Mouse (Mus musculus) adrenal gland, postnatal 4 days (tissue): ENCODE measurements around the gene Irx3. TPM values are rescaled to one million over a fixed set of nuclear protein-coding genes. Genes with fewer than 3 reads are reported as not detected.

Experiments used
- DNase-seq, 2 experiments: peaks; one replicate each; pipeline ENCODE4 v3.0.0; 2021 to 2022; ENCODE audit warnings: low spot score in 2 of 2, mixed read lengths in 2 of 2
- total RNA-seq, 2 experiments: library from RNA; stranded (reverse); gene quantifications; 2 replicates each; pipeline ENCODE4 v1.2.3; 2021

Gene Irx3
- total RNA-seq, 2 experiments from 2014 or later, result 14.4 to 15.1 TPM

DNA sequence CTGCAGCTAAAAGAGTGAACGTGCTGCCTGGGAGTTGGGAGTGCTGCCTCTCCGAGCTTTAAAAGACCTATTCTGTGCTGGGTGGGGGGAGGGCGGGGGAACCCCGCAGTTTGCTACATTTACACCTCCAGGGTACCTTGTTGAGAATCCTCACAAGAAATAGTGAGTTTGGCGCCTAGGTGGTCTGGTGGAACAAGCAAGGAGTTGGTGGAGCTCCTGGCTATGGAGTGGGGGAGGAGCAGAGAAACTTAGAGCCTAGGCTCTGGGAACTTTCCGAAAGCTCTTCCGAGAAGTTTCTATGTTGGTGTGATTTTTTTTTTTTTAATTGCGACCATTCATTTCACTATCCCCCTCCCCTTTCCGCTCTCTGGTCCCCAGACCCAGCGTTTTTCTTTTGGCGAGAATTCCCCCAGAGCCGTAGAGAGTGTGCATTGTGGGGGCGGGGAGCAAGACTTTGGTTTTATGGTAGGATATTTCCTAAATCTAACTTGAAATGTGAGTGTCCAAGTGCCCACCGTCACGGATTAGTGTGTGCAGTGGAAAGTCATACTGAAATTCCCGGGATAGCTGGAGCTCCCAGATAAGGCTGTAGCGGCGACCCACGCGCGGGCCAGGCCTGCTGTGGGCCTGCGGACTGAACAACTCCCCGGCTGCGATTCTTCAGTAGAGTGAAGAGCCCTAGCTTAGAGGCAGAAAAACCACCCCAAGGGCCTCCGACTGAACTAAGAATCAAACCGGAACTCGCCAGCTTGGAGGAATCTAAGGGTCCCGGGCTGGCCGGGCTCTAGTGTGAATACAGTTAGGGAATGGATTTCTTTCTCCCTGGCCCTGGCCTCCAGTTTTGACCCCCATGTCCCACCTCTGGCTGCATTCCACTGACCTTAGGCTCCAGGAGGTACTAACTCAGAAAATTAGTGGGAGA, 795 bp upstream of the Irx3 start:
- no peak for DNase-seq

DNA sequence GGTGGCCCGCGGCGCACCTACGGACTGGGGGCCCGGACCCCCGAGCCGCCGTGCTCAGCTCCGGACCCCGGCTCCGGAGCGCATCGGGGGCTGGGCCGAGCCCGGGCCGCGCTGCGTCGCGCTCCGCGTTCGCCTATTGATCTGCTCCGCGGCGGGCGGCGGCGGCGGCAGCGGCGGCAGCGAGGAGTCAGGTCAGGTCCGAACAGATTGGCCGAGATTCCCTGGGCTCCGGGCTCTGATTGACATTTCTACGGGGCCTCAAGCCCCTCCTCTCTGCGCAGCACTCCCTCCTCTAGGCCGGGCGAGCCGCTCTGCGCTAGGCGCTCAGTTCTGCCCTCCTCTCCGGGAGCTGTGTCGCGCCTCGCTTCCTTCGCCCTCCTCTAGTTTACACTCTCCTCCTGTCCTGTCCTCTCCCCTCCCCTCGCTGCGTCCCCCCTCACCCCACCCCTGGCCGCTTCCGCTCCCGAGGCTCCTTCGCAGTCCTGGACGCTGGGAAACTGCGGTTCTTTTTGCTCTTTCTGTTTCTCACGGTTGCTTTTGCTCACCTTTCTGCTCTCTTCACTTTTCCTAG, 541 bp downstream of the Irx3 start:
- no peak for DNase-seq

DNA sequence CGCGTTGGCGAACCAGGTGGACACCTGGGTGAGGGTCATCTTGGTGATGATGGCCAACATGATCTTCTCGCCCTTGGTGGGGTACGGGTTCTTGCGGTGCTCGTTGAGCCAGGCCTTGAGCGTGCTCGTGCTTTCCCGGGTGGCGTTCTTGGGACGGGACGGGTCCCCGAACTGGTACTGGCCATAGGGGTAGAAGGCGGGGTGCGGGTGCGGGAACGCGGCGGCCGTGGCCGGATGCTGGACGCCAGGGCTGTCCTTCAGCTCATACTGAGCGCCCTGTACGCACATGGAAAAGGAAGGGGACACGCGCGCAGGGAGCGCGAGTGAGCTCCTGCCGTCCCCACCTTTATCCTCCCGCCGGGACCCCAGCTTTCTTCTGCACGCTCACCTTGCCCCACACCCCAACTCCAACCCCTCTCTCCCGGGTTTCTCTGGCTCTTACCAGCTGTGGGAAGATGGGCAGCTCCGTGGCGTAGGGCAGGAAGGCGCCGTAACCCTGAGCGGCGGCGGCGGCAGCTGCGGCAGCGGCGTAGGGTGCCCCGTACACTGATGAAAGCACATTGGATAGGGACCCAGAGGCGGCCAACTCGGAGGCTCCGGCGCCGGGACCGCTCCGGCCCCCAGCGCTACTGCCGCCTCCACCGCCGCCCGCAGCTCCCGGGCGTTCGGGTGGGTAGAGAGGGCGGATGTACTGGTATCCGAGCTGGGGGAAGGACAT, 1.2 kb downstream of the Irx3 start:
- no peak for DNase-seq

DNA sequence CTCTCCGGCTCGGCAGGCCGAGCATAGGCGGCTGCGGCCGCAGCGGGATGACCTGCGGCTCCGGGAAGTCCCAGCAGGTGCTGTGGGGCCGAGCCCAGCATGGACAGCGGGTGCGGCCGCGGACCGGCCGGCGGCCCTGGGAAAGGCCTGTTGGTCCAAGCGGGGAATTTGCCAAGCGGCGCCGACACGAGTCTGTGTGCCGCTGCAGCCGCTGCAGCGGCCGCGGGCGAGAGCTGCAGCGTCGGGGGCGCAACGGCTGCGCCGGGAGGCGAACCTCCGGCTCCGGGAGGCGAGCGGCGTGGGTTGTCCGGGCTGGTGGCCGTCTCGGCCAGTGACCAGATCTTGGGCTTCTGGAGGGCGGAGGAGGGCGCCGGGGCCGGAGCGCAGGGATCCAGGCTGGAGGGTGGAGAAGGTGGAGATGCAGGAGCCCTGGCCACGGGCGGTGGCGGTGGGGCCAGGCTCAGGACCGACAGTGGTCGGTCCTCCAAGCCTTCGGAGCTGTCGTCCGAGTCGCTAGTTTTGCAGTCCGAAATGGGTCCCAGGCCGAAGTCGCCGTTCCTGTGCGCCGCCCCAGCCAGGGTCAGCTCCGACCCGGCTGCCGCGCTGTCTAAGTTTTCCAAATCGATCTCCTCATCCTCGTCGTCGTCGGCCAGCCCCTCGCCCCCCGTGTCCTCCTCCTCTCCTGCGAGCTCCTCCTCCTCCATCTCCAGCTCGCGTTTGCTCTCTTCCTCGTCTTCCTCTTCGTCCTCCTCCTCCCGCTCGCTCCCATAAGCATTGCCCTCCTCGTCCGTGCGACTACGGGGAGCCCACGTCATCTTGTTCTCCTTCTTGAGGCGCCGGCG, 2.0 kb downstream of the Irx3 start:
- DNase-seq, result no peak

DNA sequence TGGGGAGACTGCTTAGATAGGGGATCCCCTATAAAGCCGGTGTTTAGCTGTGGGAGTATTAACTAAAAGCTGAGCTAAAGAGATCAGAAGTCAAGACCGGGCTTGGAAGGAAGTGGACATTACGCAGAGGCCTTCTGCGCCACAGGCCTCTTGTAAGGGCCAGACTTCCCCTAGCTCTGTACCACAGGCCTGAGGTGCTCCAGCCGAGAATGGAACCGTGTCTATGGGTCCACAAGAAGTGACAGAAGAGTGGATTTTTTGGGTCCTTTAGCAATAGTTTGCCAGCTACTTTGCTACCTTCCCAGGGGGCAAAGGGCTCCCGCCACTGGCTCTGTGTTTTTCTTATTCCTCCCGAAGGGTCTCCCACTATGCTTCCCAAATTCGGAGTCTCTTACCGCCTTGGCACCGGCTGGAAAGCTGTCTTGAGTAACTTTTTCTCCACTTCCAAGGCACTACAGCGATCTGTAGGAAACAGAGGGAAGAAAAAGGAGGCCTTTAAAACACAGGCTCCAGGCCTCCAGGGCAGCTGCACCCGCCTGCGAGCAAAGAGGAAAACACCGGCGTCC, 2.8 kb downstream of the Irx3 start:
- DNase-seq, result no peak

DNA sequence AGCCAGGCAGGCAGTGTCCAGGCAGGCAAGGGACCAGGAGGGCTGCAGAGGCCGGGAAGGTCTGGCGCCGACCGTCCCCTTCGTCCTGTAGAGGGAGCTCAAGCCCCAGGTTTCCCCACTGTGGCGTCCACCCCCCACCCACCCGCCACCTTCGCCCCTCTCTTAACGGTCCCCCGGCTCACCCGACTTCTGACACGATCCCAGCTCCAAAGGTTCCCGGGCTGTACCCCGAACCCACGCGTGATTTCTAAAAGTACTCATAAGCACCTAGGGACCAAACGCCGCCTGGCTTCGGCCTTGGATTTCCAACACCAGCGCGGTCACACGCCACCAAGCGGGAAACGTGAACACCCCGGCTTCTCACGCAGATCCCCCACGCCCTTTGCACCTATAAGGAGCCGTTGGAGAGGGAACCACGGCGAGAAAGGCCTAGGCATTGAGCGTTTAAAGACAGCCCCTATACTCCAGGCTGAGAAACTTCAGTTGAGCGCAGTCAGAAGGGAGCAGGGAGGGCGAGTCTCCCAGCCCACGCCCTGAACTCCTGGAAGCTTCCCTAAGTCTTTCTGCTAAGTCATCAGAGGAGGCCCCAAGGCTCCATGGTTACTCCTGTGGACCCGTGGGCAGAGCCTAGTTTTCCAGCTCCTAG, 4.1 kb downstream of the Irx3 start:
- no peak for DNase-seq

DNA sequence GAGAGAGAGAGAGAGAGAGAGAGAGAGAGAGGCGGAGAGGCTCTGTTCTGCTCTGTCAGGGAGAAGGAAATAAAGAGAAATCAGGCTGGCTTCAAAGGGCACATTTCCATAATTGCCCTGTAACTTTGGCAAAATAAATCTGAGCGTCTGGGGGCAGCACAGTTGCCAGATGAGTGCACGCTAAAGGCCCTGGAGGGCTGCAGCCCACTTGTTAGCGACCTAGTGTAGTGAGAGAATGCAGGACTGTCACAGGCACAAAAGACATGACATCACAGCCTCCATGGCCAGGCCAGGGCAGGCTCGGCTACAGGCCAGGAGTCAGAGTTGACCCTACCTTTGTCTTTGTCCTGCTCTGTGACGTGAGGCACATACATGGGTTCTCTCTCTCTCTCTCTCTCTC, 8.0 kb downstream of the Irx3 start:
- no peak for DNase-seq

DNA sequence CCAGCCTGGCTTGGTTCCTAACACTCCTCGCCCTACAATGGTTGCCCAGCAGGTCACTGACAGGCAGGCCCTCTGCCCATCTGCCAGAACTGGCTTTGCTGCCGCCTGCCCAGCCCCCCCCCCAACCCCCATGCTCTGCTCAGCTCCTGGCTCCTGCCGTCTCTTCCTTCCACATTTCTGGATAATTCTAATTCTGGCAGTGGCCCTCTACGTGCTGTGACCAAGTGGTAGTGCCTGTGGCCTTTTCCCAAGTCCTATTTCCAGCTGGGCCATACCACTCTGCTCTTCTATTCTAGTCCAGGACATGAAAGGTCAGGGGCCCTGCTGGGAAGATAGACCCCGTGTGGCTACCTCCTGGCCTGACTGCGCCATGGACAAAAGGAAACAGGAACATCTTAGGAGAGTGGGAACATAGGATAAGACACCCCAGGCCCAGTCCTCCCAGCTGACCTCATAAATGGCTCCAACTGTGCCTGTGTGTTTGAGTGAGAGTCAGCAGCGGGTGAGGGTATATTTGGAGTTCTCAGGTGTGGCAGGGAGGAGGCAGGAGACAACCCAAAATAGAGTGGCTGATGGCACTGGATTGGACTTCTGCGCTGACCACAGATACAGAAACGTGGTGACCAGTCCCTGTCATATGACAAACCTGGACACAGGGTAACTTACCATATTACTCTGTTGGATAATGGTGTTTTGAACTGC, 14.5 kb downstream of the Irx3 start:
- no peak for DNase-seq

DNA sequence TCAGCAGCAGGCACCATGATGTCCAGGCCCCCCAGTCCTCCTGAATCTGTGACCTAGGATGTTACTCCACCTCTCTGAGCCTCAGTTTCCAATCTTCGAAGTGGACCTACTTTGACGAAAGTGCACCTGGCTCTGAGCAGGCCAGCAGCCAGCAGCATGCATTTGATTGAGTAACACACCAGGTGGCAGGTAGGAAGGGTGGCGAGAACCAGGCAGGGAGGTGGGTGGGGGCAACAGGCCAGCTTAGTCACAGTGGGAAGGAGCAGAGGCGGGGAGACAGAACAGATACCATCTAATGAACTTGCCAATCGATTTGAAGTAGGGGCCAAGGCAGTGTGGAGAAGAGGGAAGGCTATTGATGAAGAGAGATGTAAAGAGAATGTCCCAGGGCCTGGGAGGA, 18.9 kb downstream of the Irx3 start:
- DNase-seq, result no peak

DNA sequence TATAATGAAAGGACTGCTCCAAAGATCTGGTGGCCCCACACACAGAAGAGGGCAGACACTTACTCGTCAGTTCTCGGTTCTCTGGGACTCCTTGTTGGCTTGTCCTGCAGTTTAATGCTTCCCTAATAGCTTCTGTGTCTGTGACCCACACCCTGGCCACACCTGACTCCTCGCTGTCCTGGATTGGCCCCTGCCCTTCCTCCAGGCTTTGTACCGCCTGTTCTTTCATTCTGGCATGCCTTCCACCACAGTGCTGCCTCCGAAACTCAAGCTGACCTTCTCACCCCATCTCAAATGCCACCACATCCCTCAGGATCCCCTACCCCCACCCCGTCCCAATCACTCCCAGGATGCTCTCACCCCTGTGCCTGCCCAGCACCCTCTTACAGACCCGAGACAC, 19.7 kb downstream of the Irx3 start:
- no peak for DNase-seq

DNA sequence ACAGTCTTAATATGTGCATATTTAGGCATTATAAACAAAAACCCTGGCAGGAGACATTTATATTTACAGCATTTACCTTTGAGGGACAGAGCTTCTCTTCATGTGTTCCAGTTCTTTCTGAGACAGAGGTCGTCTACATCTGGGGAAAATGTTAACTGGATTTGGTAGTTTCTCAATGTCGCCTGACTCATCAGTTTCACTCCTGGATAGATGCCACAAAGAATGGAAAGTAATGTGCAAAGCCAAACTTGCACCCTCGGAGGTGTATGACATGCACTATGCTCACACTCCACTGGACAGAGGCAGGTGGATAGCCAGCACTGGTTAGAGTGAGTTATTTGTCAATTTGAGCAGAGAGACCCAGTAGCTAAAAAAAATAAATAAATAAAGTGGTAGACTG, 21.2 kb downstream of the Irx3 start:
- no peak for DNase-seq

DNA sequence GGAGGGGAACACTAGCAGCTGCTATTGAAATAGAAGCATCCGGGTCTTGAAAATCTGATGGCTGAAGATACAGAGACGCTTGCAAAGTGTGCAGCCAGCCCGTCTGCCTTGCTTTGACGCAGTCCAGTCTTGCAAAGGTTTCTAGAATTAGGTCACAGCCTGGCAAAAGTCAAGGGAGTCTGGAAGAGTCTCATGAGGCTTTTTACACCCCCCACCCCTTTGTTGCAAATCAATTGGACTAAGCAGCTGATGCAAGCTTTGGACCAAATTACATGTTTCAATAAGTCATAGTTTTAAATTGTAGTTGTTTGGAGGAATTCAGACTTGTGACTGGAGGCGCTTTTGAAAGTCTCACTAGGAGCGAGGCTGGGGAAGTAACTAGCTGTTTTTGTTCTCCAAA, 33.0 kb downstream of the Irx3 start:
- no peak for DNase-seq

DNA sequence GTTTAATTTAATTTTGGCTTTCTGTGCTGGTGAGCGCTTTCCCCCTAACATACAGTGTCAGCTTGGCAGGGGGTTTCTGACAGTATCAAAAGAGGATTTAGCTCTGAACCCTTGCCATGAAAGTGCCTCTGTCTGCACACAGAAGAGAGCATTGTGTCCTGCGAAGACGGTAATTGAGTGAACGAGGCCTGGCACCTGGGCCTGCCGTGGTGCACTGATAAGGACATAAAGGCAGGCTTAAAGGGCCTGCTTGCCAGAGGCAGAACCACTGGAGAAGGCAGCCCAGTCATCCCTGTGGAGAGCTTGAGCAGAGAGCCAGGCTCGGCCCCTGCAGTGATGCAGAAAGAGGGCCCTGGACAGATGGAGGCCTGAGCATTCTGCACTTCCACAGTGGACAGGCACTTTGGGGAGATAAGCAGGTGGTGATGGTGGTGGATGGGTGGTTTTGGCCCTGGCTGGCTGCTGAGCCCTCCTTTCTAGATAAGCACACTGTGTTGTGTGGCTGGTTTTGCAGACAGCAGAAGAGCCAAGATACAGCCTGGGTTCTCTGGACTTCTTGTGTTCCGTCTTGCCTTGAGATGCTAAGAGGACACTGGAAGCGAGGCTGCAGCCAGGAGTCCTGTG, 36.3 kb downstream of the Irx3 start:
- no peak for DNase-seq

DNA sequence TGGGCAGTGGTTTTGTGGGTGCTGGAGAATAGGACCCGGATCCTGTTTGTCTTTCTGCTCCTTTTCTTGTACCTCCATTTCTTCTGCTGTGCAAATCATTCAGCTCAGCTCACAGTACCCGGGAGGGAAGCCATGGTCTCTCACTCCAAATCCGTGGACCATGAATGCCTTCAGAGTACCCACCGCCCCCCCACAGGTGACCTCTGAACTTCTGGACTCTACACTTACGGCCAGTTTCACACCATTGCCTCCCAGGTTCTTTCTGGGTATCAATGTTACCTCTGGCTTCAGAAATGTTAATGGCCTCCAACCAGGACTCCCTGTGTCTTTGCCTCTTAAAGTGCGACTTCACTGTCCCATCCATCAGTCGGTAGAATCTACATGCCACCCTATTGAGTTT, 46.3 kb downstream of the Irx3 start:
- no peak for DNase-seq

DNA sequence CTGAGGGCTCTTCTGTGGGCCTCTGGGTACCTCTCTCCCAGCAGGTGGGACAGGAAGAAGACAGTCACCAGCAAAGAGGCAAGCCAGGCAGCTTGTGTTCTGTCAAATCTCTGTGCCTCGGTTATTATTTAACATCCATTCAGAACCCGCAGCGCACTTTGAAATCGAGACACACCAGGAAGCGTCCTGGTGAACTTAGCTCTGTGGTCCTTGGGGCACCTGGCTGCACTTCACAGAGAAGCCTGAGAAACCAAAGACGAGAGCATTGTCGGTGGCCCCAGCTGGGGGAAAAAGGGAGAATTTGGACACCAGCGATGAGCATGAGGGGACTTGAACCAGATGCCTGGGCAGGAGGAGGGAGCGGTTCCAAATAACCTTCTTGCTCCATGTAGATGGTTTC, 46.8 kb downstream of the Irx3 start:
- no peak for DNase-seq

DNA sequence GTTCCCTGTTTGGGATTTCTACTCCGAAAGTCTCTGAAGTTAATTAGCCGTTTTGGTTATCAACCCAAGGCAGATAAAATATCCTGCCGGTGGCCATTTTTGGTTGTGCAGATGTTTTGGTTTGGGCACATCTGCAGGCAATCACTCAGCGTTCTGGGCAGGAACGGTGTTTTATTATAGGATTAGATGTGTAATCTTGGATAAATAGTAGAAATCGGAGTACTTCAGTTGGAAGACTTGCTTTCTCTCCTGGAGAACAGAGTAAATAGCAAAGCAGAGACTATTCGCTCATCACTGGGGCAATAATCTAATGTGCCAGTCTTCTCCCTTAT, 51.1 kb downstream of the Irx3 start:
- no peak for DNase-seq

DNA sequence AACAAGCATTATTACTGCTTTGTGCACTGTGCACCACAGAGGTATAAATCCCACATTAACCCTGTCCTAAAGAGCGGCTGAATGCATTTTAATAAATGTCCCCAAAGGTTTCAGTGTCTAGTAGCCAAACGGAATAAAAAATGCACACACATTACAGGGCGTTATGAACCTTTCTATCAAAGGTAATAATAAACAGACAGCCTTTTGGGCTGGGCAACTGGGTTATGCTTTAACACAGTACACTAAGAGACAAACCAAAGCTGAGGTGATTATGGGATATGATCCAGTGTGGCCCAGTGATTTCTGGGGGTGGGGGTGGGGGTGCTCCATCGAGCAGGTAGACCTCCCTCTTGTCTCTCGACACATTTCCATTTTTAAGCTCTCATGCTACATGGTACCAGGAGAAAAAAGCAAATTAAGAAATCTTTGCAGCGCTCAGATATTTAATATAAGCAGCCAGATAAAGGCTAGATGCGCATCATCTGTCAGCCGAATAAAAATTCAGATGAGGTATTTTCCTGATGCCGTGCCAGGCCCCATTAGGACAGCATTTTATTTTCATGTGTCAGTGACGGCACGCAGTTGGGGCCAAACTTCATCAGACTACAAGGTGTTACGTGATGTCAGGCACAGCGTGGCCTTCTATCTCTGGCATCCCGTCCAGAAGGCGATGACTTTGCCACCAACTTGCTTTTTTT, 51.6 kb downstream of the Irx3 start:
- DNase-seq, result no peak

DNA sequence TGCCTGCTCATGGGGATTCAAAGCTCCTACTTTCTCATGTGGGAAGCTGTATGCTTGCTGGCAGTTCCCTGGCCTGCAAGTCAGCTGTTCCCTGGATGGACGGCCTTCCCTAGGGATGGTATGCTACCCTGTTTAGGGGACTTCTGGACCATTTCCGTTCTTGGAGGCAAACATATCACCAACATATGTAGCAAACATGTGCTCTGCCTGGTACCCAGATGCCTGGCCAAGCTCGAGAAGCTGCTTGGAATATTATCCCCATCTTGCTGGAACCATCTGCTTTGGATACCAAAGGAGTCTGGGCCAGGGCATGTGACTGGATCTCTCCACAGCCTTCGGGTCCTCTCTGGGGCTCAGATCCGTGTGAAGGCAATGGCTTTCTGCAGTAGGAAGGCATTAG, 52.5 kb downstream of the Irx3 start:
- no peak for DNase-seq
